Mouse (Mus musculus): ENCODE measurements around the gene Frmd3. TPM values are rescaled to one million over a fixed set of nuclear protein-coding genes. Genes with fewer than 3 reads are reported as not detected.
"Not testable (repeated sequence)": the region's sequence is repeated elsewhere in the genome, so short reads cannot be mapped to it uniquely, and the experiment has no call there.

The Frmd3 gene
- polyA plus RNA-seq, 1 experiment from 2014 or later, result 7.3 TPM

DNA sequence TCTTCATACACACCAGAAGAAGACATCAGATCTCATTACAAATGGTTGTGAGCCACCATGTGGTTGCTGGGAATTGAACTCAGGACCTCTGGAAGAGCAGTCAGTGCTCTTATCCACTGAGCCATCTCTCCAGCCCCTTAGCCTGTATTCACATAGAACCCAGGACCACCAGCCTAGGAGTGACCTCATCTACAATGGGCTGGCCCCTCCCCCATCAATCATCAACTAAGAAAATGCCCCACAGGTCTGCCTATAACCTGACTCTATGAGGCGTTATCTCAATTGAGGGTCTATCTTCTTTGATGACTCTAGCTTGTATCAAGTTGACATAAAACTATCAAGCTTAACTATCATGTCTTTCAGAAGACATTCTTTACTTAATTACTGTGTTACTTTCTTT lies 208.5 kb downstream of the Frmd3 start:
- not testable (repeated sequence) for ATAC-seq; H3K4me1 ChIP-seq; H3K9ac ChIP-seq; H3K4me2 ChIP-seq; H3K27me3 ChIP-seq; H3K9me3 ChIP-seq (replicated peaks); H3K27ac ChIP-seq; H3K4me3 ChIP-seq; H3K36me3 ChIP-seq (ENCODE audit: poor library complexity, severe bottlenecking)
- 87% methylated on average over 1 of the region's 1 CpGs for WGBS

DNA sequence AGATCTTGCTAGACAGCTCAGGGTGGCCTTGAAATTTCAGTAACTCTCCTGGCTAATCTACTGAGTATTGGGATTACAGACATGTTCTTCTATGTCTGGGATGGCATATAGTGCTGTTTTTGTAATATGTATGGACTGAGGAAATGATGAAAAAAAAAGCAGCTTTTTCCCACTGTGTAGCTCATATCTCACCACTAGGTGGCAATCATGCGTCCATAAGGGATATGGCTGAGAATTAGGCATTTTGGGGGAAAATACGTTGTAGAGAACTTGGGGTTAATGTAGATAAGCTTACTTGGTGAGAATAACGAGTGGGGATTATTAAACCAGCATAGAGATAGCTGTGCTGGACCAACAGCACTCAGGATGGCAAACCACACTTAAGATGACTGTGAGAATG lies 209.1 kb downstream of the Frmd3 start:
- H3K4me2 ChIP-seq, result no peak overlapping the region
- H3K27me3 ChIP-seq, result no peaks in the 10 kb centered on the region
- H3K36me3 ChIP-seq (ENCODE audit: poor library complexity, severe bottlenecking), result no peaks in the 10 kb centered on the region
- no peak for ATAC-seq
- WGBS, result 37% methylated on average over 3 of the region's 3 CpGs
- H3K9ac ChIP-seq, result no peak overlapping the region
- no peak overlapping the region for H3K4me3 ChIP-seq
- H3K9me3 ChIP-seq (replicated peaks), result no peaks in the 10 kb centered on the region
- no peak overlapping the region for H3K27ac ChIP-seq
- H3K4me1 ChIP-seq, result no peaks in the 10 kb centered on the region

DNA sequence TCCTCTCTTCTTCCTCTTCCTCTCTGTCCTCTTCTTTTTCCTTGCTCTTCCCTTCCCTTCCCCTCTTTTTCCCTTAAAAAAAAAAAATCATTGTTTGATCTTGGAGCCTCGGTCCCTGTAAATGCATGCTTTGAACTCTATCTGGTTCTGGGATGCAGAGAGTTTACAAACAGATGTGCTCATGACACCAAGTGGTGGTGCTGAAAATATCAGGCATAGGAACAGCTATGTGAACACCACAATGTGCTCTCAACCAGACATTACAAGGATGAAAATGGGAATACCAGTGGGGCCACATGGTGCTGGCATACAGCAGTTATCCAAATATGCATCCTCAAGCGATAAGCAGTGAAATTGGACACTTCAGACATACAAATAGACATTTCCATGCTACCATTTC lies 211.0 kb downstream of the Frmd3 start:
- H3K9me3 ChIP-seq (replicated peaks), result no peaks in the 10 kb centered on the region
- no peaks in the 10 kb centered on the region for H3K36me3 ChIP-seq (ENCODE audit: poor library complexity, severe bottlenecking)
- 70% methylated on average over 2 of the region's 2 CpGs for WGBS
- no peaks in the 10 kb centered on the region for H3K27me3 ChIP-seq
- no peak overlapping the region for H3K4me2 ChIP-seq
- no peak for ATAC-seq
- H3K4me3 ChIP-seq, result no peak overlapping the region
- no peak overlapping the region for H3K9ac ChIP-seq
- no peak overlapping the region for H3K27ac ChIP-seq
- no peaks in the 10 kb centered on the region for H3K4me1 ChIP-seq

DNA sequence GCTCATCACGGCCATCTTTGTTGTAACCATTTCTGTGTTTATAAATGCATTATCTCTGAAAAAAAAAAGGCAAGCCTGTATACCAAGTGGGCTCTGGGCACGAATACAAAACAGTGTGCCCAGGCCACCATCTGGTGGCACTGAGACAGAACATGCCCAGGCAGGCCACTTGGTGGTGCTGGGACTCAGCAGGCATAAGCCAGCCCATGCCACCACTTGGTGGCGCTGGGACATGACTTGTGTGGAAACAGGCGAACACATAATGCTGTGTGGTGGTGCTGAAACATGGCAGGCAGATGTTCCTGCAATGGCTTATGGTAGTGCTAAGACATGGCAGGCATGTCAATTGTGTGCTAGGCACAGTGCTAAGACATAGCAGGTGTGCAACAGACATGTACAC lies 217.8 kb downstream of the Frmd3 start:
- WGBS, result 73% methylated on average over 4 of the region's 4 CpGs
- H3K4me3 ChIP-seq, result no peak overlapping the region
- H3K9me3 ChIP-seq (replicated peaks), result no peaks in the 10 kb centered on the region
- no peaks in the 10 kb centered on the region for H3K4me1 ChIP-seq
- no peak overlapping the region for H3K27ac ChIP-seq
- H3K9ac ChIP-seq, result no peak overlapping the region
- no peaks in the 10 kb centered on the region for H3K27me3 ChIP-seq
- ATAC-seq, result peak; percentile 16; the same call in 1 of the 2 replicates
- no peak overlapping the region for H3K4me2 ChIP-seq
- H3K36me3 ChIP-seq (ENCODE audit: poor library complexity, severe bottlenecking), result no peaks in the 10 kb centered on the region

GRCm38 (mm10) chr4:74231405-74231804 lies 218.2 kb downstream of the Frmd3 start:
- no peak overlapping the region for H3K9ac ChIP-seq
- no peaks in the 10 kb centered on the region for H3K36me3 ChIP-seq (ENCODE audit: poor library complexity, severe bottlenecking)
- ATAC-seq, result peak; percentile 46; the same call in 1 of the 2 replicates
- H3K4me2 ChIP-seq, result no peak overlapping the region
- H3K27me3 ChIP-seq, result no peaks in the 10 kb centered on the region
- 69% methylated on average over 5 of the region's 5 CpGs for whole genome bisulfite sequencing
- H3K27ac ChIP-seq, result no peak overlapping the region
- no peaks in the 10 kb centered on the region for H3K4me1 ChIP-seq
- H3K9me3 ChIP-seq (replicated peaks), result no peaks in the 10 kb centered on the region
- no peak overlapping the region for H3K4me3 ChIP-seq

GRCm38 (mm10) chr4:74233534-74233933 lies 220.3 kb downstream of the Frmd3 start:
- peak; percentile 46; the same call in 1 of the 2 replicates for ATAC-seq
- Histone ChIP-seq H3K9ac (no peak overlapping the region), H3K4me1 (no peaks in the 10 kb centered on the region), H3K4me3 (no peak overlapping the region), H3K27me3 (no peaks in the 10 kb centered on the region), H3K36me3 (ENCODE audit: poor library complexity, severe bottlenecking) (no peaks in the 10 kb centered on the region), H3K27ac (no peak overlapping the region), H3K9me3 (replicated peaks) (no peaks in the 10 kb centered on the region), H3K4me2 (no peak overlapping the region)
- WGBS, result 86% methylated on average over 3 of the region's 3 CpGs

DNA sequence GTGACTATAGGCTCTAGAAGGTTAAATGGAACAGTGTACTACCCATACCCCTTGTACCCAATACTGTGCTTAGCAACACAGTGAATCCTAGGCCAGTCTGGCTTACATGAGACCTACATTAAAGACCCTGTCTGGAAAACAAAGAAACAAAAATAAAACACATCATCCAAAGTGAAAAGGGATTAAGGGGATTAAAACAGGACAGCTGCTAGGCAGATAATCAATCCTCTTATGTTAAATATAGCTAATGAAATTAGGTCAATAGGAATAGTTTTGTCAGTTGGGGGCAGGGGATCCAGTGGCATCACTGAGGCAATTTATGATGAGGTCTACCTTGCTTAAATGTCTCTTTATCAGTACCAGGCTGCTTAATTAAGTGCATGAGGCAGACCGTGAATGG lies 228.9 kb downstream of the Frmd3 start, which contains the start of gene Kdm4c:
Gene Kdm4c (plus strand): TSS at position 322 of the 400 bp plus-strand sequence.
- 79% methylated on average over 1 of the region's 1 CpGs for WGBS
- ATAC-seq, result no peak

More for the DNA sequence above, 228.9 kb downstream of the Frmd3 start, which contains the start of gene Kdm4c:
- Histone ChIP-seq H3K27ac (no peak within 1 kb of the TSS), H3K4me3 (no peak within 1 kb of the TSS), H3K9ac (no peak within 1 kb of the TSS), H3K36me3 (ENCODE audit: poor library complexity, severe bottlenecking) (no peaks in the 10 kb centered on the region), H3K27me3 (no peaks in the 10 kb centered on the region), H3K4me1 (no peaks in the 10 kb centered on the region), H3K9me3 (replicated peaks) (no peaks in the 10 kb centered on the region), H3K4me2 (no peak within 1 kb of the TSS)

Other genes with a start within 250 kb of the Frmd3 start
- 0.06 and 0.08 TPM in 2 replicates for gene Rasef, start 222.4 kb upstream of the Frmd3 start, polyA plus RNA-seq (2015; fragmentation: Nextera tagmentation; extraction: Ambion mirVana)
- gene Gm11758, start 137.2 kb upstream of the Frmd3 start, polyA plus RNA-seq (2015; fragmentation: Nextera tagmentation; extraction: Ambion mirVana), result not detected in 2 replicates
- not detected in 2 replicates for gene Gm11757, start 122.3 kb upstream of the Frmd3 start, polyA plus RNA-seq (2015; fragmentation: Nextera tagmentation; extraction: Ambion mirVana)
- gene Gm13871, start 107.5 kb upstream of the Frmd3 start, polyA plus RNA-seq (2015; fragmentation: Nextera tagmentation; extraction: Ambion mirVana), result not detected in 2 replicates
- not detected in 2 replicates for gene Gm11756, start 92.7 kb upstream of the Frmd3 start, polyA plus RNA-seq (2015; fragmentation: Nextera tagmentation; extraction: Ambion mirVana)
- gene 2310002L09Rik, start 62.6 kb upstream of the Frmd3 start, polyA plus RNA-seq (2015; fragmentation: Nextera tagmentation; extraction: Ambion mirVana), result not detected in 2 replicates
- gene Kdm4c, start 229.1 kb downstream of the Frmd3 start, polyA plus RNA-seq (2015; fragmentation: Nextera tagmentation; extraction: Ambion mirVana), result 13.9 and 15.1 TPM in 2 replicates

All from forebrain, embryonic 13.5 days (tissue).